Mouse (Mus musculus) liver, embryonic 12.5 days (tissue): ENCODE results near the gene Spsb1. TPM values are rescaled to one million over a fixed set of nuclear protein-coding genes. Genes with fewer than 3 reads are reported as not detected.
A peak's percentile ranks its signal among the peaks of the same experiment; 100 is the strongest.

Source experiments
- ATAC-seq: fragments of 200-750 bp; cut with Nextera tagmentation; 2 replicates; pipeline ENCODE4 v1.8.0; 2017; ENCODE audit warnings: moderate number of reproducible peaks, mild to moderate bottlenecking, moderate library complexity
- H3K27ac ChIP-seq: fragments of 300-500 bp; sonication (generic); 2 replicates; pipeline ENCODE4 v1.5.1; 2016; ENCODE audit warnings: mild to moderate bottlenecking
- H3K27me3 ChIP-seq: fragments of 300-500 bp; sonication (generic); replicated peaks from 2 replicates; pipeline ENCODE4 v1.6.1; 2016; ENCODE audit warnings: mild to moderate bottlenecking, moderate library complexity
- H3K36me3 ChIP-seq: fragments of 300-500 bp; sonication (generic); 2 replicates; pipeline ENCODE4 v1.6.1; 2016; ENCODE audit warnings: mild to moderate bottlenecking, moderate library complexity
- H3K4me1 ChIP-seq: fragments of 300-500 bp; sonication (generic); 2 replicates; pipeline ENCODE4 v1.6.1; 2016
- H3K4me2 ChIP-seq: fragments of 300-500 bp; sonication (generic); 2 replicates; pipeline ENCODE4 v1.6.1; 2016; ENCODE audit warnings: mild to moderate bottlenecking, moderate library complexity
- H3K4me3 ChIP-seq: fragments of 300-500 bp; sonication (generic); 2 replicates; pipeline ENCODE4 v1.5.1; 2016; ENCODE audit warnings: mild to moderate bottlenecking, moderate library complexity
- H3K9ac ChIP-seq: fragments of 300-500 bp; sonication (generic); 2 replicates; pipeline ENCODE4 v1.6.1; 2016; ENCODE audit warnings: mild to moderate bottlenecking, moderate library complexity
- H3K9me3 ChIP-seq: fragments of 300-500 bp; sonication (generic); replicated peaks from 2 replicates; pipeline ENCODE4 v1.6.1; 2016; ENCODE audit warnings: mild to moderate bottlenecking, moderate library complexity
- WGBS: fragments of 180-500 bp; shearing (Covaris S2); methylation state at CpG from one replicate; pipeline ENCODE4 v1.1.7; 2016; ENCODE audit not compliant: insufficient replicate concordance; 5-methylcytosine and 5-hydroxymethylcytosine counted together
- polyA plus RNA-seq: library from polyadenylated mRNA; unstranded; fragments of >200 nt; fragmentation: Nextera tagmentation; extraction: Ambion mirVana; gene quantifications from 2 replicates; pipeline ENCODE4 v1.2.1, GENCODE M21; 2016

The Spsb1 gene
- polyA plus RNA-seq, 1 experiment from 2014 or later, result 0.97 TPM

DNA sequence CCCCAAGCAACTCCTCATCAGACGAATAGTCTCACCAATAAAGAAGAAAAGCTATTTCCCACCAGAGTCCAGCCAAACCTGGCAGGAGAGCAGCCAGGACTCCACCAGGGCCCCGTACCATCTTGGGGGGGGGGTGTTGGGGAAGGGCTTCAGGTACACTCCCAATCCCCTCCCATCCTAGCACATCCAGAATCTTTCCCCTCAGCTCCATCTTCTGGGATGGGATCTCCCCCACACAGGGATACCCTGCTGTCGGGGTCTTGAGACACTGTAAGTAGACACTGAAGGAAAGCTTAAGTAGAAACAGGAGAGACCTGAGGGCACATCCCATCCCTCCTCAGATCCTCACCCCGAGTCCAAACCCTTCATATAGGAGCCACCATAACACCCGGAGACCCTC is 31.8 kb downstream of the Spsb1 start:
- no peak overlapping the region for H3K27ac ChIP-seq
- H3K4me2 ChIP-seq, result no peak overlapping the region
- WGBS, result 58% methylated on average over 4 of the region's 5 CpGs
- no peaks in the 10 kb centered on the region for H3K36me3 ChIP-seq
- H3K4me3 ChIP-seq, result no peak overlapping the region
- no peak overlapping the region for H3K9ac ChIP-seq
- H3K27me3 ChIP-seq, result peaks cover 18% of the 10 kb centered on the region
- no peaks in the 10 kb centered on the region for H3K4me1 ChIP-seq
- no peaks in the 10 kb centered on the region; the same call in 1 of the 2 replicates for H3K9me3 ChIP-seq
- ATAC-seq, result no peak

DNA sequence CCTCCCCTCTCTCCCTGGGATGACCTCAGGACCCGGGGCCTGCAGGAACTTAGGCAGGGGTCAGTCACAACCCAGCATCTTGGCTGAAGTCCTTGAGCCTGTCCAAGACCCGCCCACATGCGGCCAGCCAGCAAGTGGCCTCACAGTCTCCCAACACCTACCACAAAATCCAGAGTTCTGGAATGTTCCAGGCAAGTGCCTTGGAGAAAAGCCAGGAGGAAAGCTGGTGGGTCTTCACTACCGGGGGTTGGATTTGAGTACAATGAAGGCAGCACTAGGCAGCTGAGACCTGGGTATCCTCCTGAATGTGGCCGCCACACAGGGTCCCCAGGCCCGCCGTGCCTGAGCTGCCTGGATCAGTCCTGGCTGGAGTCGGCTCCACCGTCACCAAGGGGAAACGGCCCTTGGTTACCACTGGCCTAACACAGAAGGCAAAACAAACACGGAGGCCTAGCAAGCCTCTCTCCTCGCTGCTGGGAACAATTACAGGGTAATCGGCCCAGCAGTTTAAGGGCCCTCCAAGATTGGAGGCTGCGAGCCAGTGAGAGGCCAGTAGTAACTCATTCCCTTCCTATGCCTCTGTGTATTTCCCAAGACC is 32.6 kb downstream of the Spsb1 start:
- Histone ChIP-seq H3K9me3 (no peaks in the 10 kb centered on the region; the same call in 1 of the 2 replicates), H3K36me3 (no peaks in the 10 kb centered on the region), H3K4me1 (no peaks in the 10 kb centered on the region), H3K9ac (no peak overlapping the region), H3K4me3 (no peak overlapping the region), H3K4me2 (no peak overlapping the region), H3K27ac (0 out of 2 replicates have a peak overlapping the region, but pooled peaks have one; percentile 1), H3K27me3 (peaks cover 18% of the 10 kb centered on the region)
- 53% methylated on average over 14 of the region's 14 CpGs for WGBS
- ATAC-seq, result no peak

GRCm38 (mm10) chr4:149920886-149921285 is 34.0 kb downstream of the Spsb1 start:
- H3K4me3 ChIP-seq, result no peak overlapping the region
- no peak overlapping the region for H3K27ac ChIP-seq
- H3K36me3 ChIP-seq, result no peaks in the 10 kb centered on the region
- H3K27me3 ChIP-seq, result peaks cover 26% of the 10 kb centered on the region
- no peak overlapping the region for H3K4me2 ChIP-seq
- WGBS, result 56% methylated on average over 12 of the region's 12 CpGs
- H3K9ac ChIP-seq, result no peak overlapping the region
- no peak for ATAC-seq
- no peaks in the 10 kb centered on the region; the same call in 1 of the 2 replicates for H3K9me3 ChIP-seq
- H3K4me1 ChIP-seq, result 0 out of 2 replicates have a peak, but pooled peaks cover 5% of the 10 kb centered on the region

- ATAC-seq, result no peak
- H3K4me1 ChIP-seq, result 0 out of 2 replicates have a peak, but pooled peaks cover 5% of the 10 kb centered on the region
Observed at GRCm38 (mm10) chr4:149918455-149919070, 36.3 kb downstream of the Spsb1 start.

DNA sequence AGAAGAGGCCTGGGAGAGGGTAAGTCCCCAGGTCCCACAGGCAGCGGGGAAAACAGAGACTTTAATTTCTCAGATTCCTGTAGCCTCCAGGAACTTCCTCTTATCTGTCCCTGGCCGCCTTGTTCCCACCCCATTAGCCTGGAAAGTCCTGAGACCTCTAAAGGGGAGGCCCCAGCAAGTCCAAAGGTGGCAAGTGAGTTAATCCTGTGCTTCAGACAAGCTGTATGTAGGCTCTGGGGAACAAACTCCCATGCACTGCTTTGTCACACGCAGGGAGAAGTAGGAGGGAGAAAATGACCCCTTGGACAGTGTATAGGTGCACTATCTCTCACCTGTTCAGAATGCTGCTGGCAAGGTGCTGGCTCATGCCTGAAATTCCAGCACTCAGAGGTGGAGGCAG is 38.0 kb downstream of the Spsb1 start:
- 32% methylated on average over 3 of the region's 3 CpGs for WGBS
- H3K9me3 ChIP-seq, result no peaks in the 10 kb centered on the region; the same call in 1 of the 2 replicates
- ATAC-seq, result no peak
- H3K4me1 ChIP-seq, result 0 out of 2 replicates have a peak, but pooled peaks cover 5% of the 10 kb centered on the region
- H3K36me3 ChIP-seq, result no peaks in the 10 kb centered on the region
- peaks cover 25% of the 10 kb centered on the region for H3K27me3 ChIP-seq
- H3K9ac ChIP-seq, result no peak overlapping the region
- H3K27ac ChIP-seq, result no peak overlapping the region
- H3K4me3 ChIP-seq, result no peak overlapping the region
- H3K4me2 ChIP-seq, result no peak overlapping the region

More at GRCm38 (mm10) chr4:149918455-149919070, 36.3 kb downstream of the Spsb1 start:
- Histone ChIP-seq H3K4me3 (no peak overlapping the region), H3K4me2 (no peak overlapping the region), H3K36me3 (no peaks in the 10 kb centered on the region), H3K27ac (no peak overlapping the region), H3K27me3 (peaks cover 23% of the 10 kb centered on the region), H3K9ac (no peak overlapping the region), H3K9me3 (no peaks in the 10 kb centered on the region; the same call in 1 of the 2 replicates)
- WGBS, result 76% methylated on average over 15 of the region's 15 CpGs

DNA sequence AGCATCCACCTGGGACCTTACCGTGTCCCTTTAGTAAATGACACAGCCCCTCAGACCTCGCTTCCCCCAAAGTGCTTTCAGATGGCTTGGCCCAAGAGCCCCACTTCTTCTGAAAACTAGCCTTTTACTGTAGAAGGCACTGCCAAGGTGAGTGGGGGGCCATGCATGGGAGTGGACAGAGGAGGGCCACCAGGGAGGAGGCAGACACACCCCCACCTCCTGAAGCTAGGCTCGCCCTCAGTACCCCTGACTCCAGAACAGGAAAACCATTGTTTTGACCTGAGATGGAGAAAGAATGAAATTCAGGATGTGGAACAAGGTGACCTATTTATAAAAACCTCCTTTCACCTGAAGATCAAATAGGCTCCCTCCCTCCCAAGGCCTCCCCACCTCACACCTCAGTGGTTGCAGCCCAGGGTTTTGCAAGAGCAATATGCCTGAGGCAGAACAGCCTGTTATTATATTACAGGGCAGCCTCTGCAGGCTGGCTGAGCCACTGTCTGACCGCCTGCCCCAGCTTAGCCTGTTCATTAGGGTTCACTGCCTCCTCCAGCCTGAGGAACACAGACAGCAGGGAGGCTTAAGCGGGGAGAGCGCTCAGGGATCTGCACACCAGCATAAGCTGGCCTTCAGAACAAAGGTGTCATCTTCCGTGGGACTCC is 41.0 kb downstream of the Spsb1 start:
- 64% methylated on average over 7 of the region's 7 CpGs for WGBS
- Histone ChIP-seq H3K9me3 (no peaks in the 10 kb centered on the region), H3K4me2 (no peak overlapping the region), H3K4me3 (no peak overlapping the region), H3K9ac (no peak overlapping the region), H3K4me1 (0 out of 2 replicates have a peak, but pooled peaks cover 5% of the 10 kb centered on the region), H3K27ac (no peak overlapping the region), H3K36me3 (no peaks in the 10 kb centered on the region), H3K27me3 (peaks cover 15% of the 10 kb centered on the region)
- no peak for ATAC-seq

DNA sequence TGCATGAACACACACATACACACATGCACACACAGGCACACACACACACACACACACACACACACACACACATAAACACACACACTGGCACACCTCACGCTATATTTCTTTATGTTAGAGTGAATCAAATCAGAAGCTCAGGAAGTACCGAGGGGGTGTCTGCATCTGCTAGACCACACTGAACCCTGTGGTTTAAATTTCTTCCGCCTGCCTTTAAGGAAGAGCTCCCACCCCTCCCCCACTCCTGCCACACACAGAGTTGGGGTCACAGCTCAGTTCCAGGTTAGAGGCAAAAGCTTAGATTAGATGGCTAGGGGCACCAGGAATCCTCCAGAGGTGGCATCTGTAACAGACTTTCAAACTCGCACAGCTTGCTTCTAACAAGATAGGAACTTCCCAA is 42.4 kb downstream of the Spsb1 start:
- WGBS, result 19% methylated on average over 4 of the region's 4 CpGs
- Histone ChIP-seq H3K27me3 (peaks cover 10% of the 10 kb centered on the region), H3K9ac (no peak overlapping the region), H3K36me3 (no peaks in the 10 kb centered on the region), H3K4me1 (0 out of 2 replicates have a peak, but pooled peaks cover 5% of the 10 kb centered on the region), H3K4me3 (no peak overlapping the region), H3K4me2 (no peak overlapping the region), H3K9me3 (no peaks in the 10 kb centered on the region), H3K27ac (no peak overlapping the region)
- no peak for ATAC-seq

- H3K27ac ChIP-seq, result no peak overlapping the region
- no peak for ATAC-seq
- no peak overlapping the region for H3K9ac ChIP-seq
- no peaks in the 10 kb centered on the region for H3K9me3 ChIP-seq
- WGBS, result 81% methylated on average over 4 of the region's 4 CpGs
- no peak overlapping the region for H3K4me3 ChIP-seq
- H3K36me3 ChIP-seq, result no peaks in the 10 kb centered on the region
- no peak overlapping the region for H3K4me2 ChIP-seq
- H3K4me1 ChIP-seq, result no peaks in the 10 kb centered on the region
- H3K27me3 ChIP-seq, result peaks cover 2% of the 10 kb centered on the region
Observed at GRCm38 (mm10) chr4:149910558-149910957, 44.3 kb downstream of the Spsb1 start.

DNA sequence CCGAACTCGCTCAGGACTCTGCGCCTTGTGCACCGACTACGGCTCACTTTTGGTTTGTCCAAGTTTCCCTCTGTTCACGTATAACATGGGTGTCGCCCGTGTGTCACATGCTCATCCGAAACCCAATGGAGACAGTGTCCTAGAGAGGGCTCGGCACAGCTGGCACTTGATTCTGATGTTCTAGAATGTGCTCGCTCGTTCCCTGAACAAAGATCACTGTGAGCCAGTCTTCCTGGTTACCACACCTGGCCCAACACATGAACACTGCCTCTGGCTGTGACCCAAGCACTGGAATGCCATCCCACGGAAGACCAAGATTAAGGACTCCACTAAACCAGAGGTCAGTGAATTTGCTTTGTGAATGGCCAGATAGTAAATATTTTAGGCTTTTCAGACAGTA is 45.3 kb downstream of the Spsb1 start:
- Histone ChIP-seq H3K36me3 (no peaks in the 10 kb centered on the region), H3K27ac (no peak overlapping the region), H3K4me2 (no peak overlapping the region), H3K9me3 (no peaks in the 10 kb centered on the region), H3K4me1 (no peaks in the 10 kb centered on the region), H3K9ac (no peak overlapping the region), H3K4me3 (no peak overlapping the region), H3K27me3 (peaks cover 2% of the 10 kb centered on the region)
- WGBS, result 78% methylated on average over 13 of the region's 13 CpGs
- ATAC-seq, result no peak

GRCm38 (mm10) chr4:149908923-149909322 is 45.9 kb downstream of the Spsb1 start:
- no peak overlapping the region for H3K27ac ChIP-seq
- no peaks in the 10 kb centered on the region for H3K4me1 ChIP-seq
- ATAC-seq, result no peak
- no peak overlapping the region for H3K4me3 ChIP-seq
- whole genome bisulfite sequencing, result 59% methylated on average over 7 of the region's 7 CpGs
- H3K4me2 ChIP-seq, result no peak overlapping the region
- no peaks in the 10 kb centered on the region for H3K36me3 ChIP-seq
- H3K27me3 ChIP-seq, result peaks cover 2% of the 10 kb centered on the region; the same call in 1 of the 2 replicates
- no peaks in the 10 kb centered on the region for H3K9me3 ChIP-seq
- H3K9ac ChIP-seq, result no peak overlapping the region

GRCm38 (mm10) chr4:149907656-149908055 is 47.2 kb downstream of the Spsb1 start:
- H3K4me3 ChIP-seq, result no peak overlapping the region
- 57% methylated on average over 7 of the region's 7 CpGs for whole genome bisulfite sequencing
- H3K4me1 ChIP-seq, result no peaks in the 10 kb centered on the region
- H3K9ac ChIP-seq, result no peak overlapping the region
- no peaks in the 10 kb centered on the region for H3K36me3 ChIP-seq
- H3K4me2 ChIP-seq, result no peak overlapping the region
- H3K27me3 ChIP-seq, result no peaks in the 10 kb centered on the region; the same call in 1 of the 2 replicates
- no peak overlapping the region for H3K27ac ChIP-seq
- no peaks in the 10 kb centered on the region for H3K9me3 ChIP-seq
- no peak for ATAC-seq

DNA sequence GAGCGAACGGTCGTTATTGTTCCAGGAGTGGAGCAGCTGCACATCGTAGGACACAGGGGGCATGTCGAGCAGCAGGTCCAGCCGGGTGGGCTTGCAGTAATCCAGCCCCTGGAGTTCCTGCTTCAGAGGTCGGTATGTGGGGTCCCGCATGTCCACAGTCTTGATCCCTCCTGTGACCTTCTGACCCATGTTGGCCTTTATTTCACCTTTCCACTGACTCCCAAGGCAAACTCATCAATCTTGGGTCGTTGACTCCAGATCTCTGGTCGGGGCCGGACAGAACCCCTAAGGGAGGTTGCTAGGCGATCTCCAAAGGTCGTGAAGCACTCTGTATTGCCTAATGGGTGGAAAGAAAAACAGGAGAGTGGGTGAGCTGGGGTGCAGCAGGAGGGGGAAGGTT is 47.9 kb downstream of the Spsb1 start:
- H3K9me3 ChIP-seq, result no peaks in the 10 kb centered on the region
- no peaks in the 10 kb centered on the region; the same call in 1 of the 2 replicates for H3K27me3 ChIP-seq
- no peak overlapping the region for H3K27ac ChIP-seq
- H3K4me3 ChIP-seq, result no peak overlapping the region
- ATAC-seq, result no peak
- no peaks in the 10 kb centered on the region for H3K36me3 ChIP-seq
- no peaks in the 10 kb centered on the region for H3K4me1 ChIP-seq
- WGBS, result 67% methylated on average over 13 of the region's 13 CpGs
- no peak overlapping the region for H3K4me2 ChIP-seq
- H3K9ac ChIP-seq, result no peak overlapping the region
